Mouse (Mus musculus): ENCODE results near the gene Dusp1. TPM values are rescaled to one million over a fixed set of nuclear protein-coding genes. Genes with fewer than 3 reads are reported as not detected.

Dusp1 gene
- polyA plus RNA-seq, 1 experiment from 2014 or later, result 36.9 TPM

GRCm38 (mm10) chr17:26578771-26579170, 16.8 kb upstream of the Dusp1 start:
- no peak for ATAC-seq (ENCODE audit: insufficient number of reproducible peaks, insufficient read depth, low FRiP score, low read depth)
- 91% methylated on average over 11 of the region's 11 CpGs for WGBS
- Histone ChIP-seq H3K4me1 (ENCODE audit: control insufficient read depth in 2 of 2, insufficient read depth in 2 of 2, low read length in 2 of 2) (peaks cover 58 to 84% of the 10 kb centered on the region in 2 experiments), H3K9ac (ENCODE audit: low read length) (no peak overlapping the region), H3K4me2 (ENCODE audit: low read length) (no peak overlapping the region), H3K27me3 (ENCODE audit: control insufficient read depth, insufficient read depth, low read length) (no peaks in the 10 kb centered on the region), H3K27ac (replicated peaks in 1 of 2; ENCODE audit: control insufficient read depth in 1 of 2, insufficient read depth in 1 of 2, low read depth in 2 of 2, low read length in 2 of 2) (no peak overlapping the region), H3K4me3 (ENCODE audit: control insufficient read depth in 1 of 2, insufficient read depth in 1 of 2, low read depth in 1 of 2, low read length in 2 of 2) (no peak overlapping the region), H3K36me3 (ENCODE audit: control insufficient read depth, insufficient read depth, low read length) (peaks cover 21% of the 10 kb centered on the region; the same call in 1 of the 2 replicates), H3K9me3 (ENCODE audit: control insufficient read depth, low read length) (no peaks in the 10 kb centered on the region)

- Histone ChIP-seq H3K4me1 (ENCODE audit: control insufficient read depth in 2 of 2, insufficient read depth in 2 of 2, low read length in 2 of 2) (peaks cover 55 to 82% of the 10 kb centered on the region in 2 experiments), H3K27ac (replicated peaks in 1 of 2; ENCODE audit: control insufficient read depth in 1 of 2, insufficient read depth in 1 of 2, low read depth in 2 of 2, low read length in 2 of 2) (peak overlapping the region in 1 of 2 experiments; percentile 11; a peak in 1 of 4 replicates), H3K4me3 (ENCODE audit: control insufficient read depth in 1 of 2, insufficient read depth in 1 of 2, low read depth in 1 of 2, low read length in 2 of 2) (no peak overlapping the region), H3K4me2 (ENCODE audit: low read length) (no peak overlapping the region), H3K9ac (ENCODE audit: low read length) (peak overlapping the region; percentile 28), H3K9me3 (ENCODE audit: control insufficient read depth, low read length) (no peaks in the 10 kb centered on the region), H3K27me3 (ENCODE audit: control insufficient read depth, insufficient read depth, low read length) (no peaks in the 10 kb centered on the region), H3K36me3 (ENCODE audit: control insufficient read depth, insufficient read depth, low read length) (peaks cover 21% of the 10 kb centered on the region; the same call in 1 of the 2 replicates)
- no peak for ATAC-seq (ENCODE audit: insufficient number of reproducible peaks, insufficient read depth, low FRiP score, low read depth)
- WGBS, result 71% methylated on average over 7 of the region's 7 CpGs
Observed at GRCm38 (mm10) chr17:26578162-26578561, 16.2 kb upstream of the Dusp1 start.

GRCm38 (mm10) chr17:26577309-26577708, 15.4 kb upstream of the Dusp1 start:
- Histone ChIP-seq H3K4me3 (ENCODE audit: control insufficient read depth in 1 of 2, insufficient read depth in 1 of 2, low read depth in 1 of 2, low read length in 2 of 2) (no peak overlapping the region), H3K27ac (replicated peaks in 1 of 2; ENCODE audit: control insufficient read depth in 1 of 2, insufficient read depth in 1 of 2, low read depth in 2 of 2, low read length in 2 of 2) (peak overlapping the region; percentile 14 to 68; a peak in 2 of 4 replicates), H3K36me3 (ENCODE audit: control insufficient read depth, insufficient read depth, low read length) (peaks cover 24% of the 10 kb centered on the region), H3K9ac (ENCODE audit: low read length) (no peak overlapping the region), H3K4me1 (ENCODE audit: control insufficient read depth in 2 of 2, insufficient read depth in 2 of 2, low read length in 2 of 2) (peaks cover 47 to 73% of the 10 kb centered on the region in 2 experiments), H3K9me3 (ENCODE audit: control insufficient read depth, low read length) (no peaks in the 10 kb centered on the region), H3K4me2 (ENCODE audit: low read length) (no peak overlapping the region), H3K27me3 (ENCODE audit: control insufficient read depth, insufficient read depth, low read length) (no peaks in the 10 kb centered on the region)
- ATAC-seq (ENCODE audit: insufficient number of reproducible peaks, insufficient read depth, low FRiP score, low read depth), result no peak
- 40% methylated on average over 11 of the region's 11 CpGs for WGBS

GRCm38 (mm10) chr17:26576833-26577232, 14.9 kb upstream of the Dusp1 start:
- ATAC-seq (ENCODE audit: insufficient number of reproducible peaks, insufficient read depth, low FRiP score, low read depth), result no peak

GRCm38 (mm10) chr17:26575786-26576690, 14.1 kb upstream of the Dusp1 start:
- Histone ChIP-seq H3K27ac (replicated peaks in 1 of 2; ENCODE audit: control insufficient read depth in 1 of 2, insufficient read depth in 1 of 2, low read depth in 2 of 2, low read length in 2 of 2) (peak overlapping the region in 1 of 2 experiments; percentile 68; a peak in 1 of 4 replicates), H3K9ac (ENCODE audit: low read length) (peak overlapping the region; percentile 44), H3K36me3 (ENCODE audit: control insufficient read depth, insufficient read depth, low read length) (peaks cover 23% of the 10 kb centered on the region), H3K4me1 (ENCODE audit: control insufficient read depth in 2 of 2, insufficient read depth in 2 of 2, low read length in 2 of 2) (peaks cover 51 to 71% of the 10 kb centered on the region in 2 experiments), H3K9me3 (ENCODE audit: control insufficient read depth, low read length) (no peaks in the 10 kb centered on the region), H3K27me3 (ENCODE audit: control insufficient read depth, insufficient read depth, low read length) (no peaks in the 10 kb centered on the region), H3K4me3 (ENCODE audit: control insufficient read depth in 1 of 2, insufficient read depth in 1 of 2, low read depth in 1 of 2, low read length in 2 of 2) (no peak overlapping the region), H3K4me2 (ENCODE audit: low read length) (no peak overlapping the region)
- WGBS, result 73% methylated on average over 12 of the region's 12 CpGs
- no peak for ATAC-seq (ENCODE audit: insufficient number of reproducible peaks, insufficient read depth, low FRiP score, low read depth)

More at GRCm38 (mm10) chr17:26576833-26577232, 14.9 kb upstream of the Dusp1 start:
- Histone ChIP-seq H3K4me2 (ENCODE audit: low read length) (no peak overlapping the region), H3K4me3 (ENCODE audit: control insufficient read depth in 1 of 2, insufficient read depth in 1 of 2, low read depth in 1 of 2, low read length in 2 of 2) (no peak overlapping the region), H3K9me3 (ENCODE audit: control insufficient read depth, low read length) (no peaks in the 10 kb centered on the region), H3K4me1 (ENCODE audit: control insufficient read depth in 2 of 2, insufficient read depth in 2 of 2, low read length in 2 of 2) (peaks cover 47 to 69% of the 10 kb centered on the region in 2 experiments), H3K27ac (replicated peaks in 1 of 2; ENCODE audit: control insufficient read depth in 1 of 2, insufficient read depth in 1 of 2, low read depth in 2 of 2, low read length in 2 of 2) (peak overlapping the region; percentile 14 to 68; a peak in 2 of 4 replicates), H3K36me3 (ENCODE audit: control insufficient read depth, insufficient read depth, low read length) (peaks cover 28% of the 10 kb centered on the region), H3K27me3 (ENCODE audit: control insufficient read depth, insufficient read depth, low read length) (no peaks in the 10 kb centered on the region), H3K9ac (ENCODE audit: low read length) (peak overlapping the region; percentile 35)
- 43% methylated on average over 7 of the region's 7 CpGs for WGBS

GRCm38 (mm10) chr17:26574701-26575100, 12.8 kb upstream of the Dusp1 start:
- 72% methylated on average over 5 of the region's 5 CpGs for WGBS
- Histone ChIP-seq H3K36me3 (ENCODE audit: control insufficient read depth, insufficient read depth, low read length) (peaks cover 30% of the 10 kb centered on the region), H3K27me3 (ENCODE audit: control insufficient read depth, insufficient read depth, low read length) (no peaks in the 10 kb centered on the region), H3K4me1 (ENCODE audit: control insufficient read depth in 2 of 2, insufficient read depth in 2 of 2, low read length in 2 of 2) (peaks cover 52 to 69% of the 10 kb centered on the region in 2 experiments), H3K9ac (ENCODE audit: low read length) (no peak overlapping the region), H3K27ac (replicated peaks in 1 of 2; ENCODE audit: control insufficient read depth in 1 of 2, insufficient read depth in 1 of 2, low read depth in 2 of 2, low read length in 2 of 2) (no peak overlapping the region), H3K4me3 (ENCODE audit: control insufficient read depth in 1 of 2, insufficient read depth in 1 of 2, low read depth in 1 of 2, low read length in 2 of 2) (no peak overlapping the region), H3K4me2 (ENCODE audit: low read length) (no peak overlapping the region), H3K9me3 (ENCODE audit: control insufficient read depth, low read length) (no peaks in the 10 kb centered on the region)
- no peak for ATAC-seq (ENCODE audit: insufficient number of reproducible peaks, insufficient read depth, low FRiP score, low read depth)

- H3K4me3 ChIP-seq (ENCODE audit: control insufficient read depth in 1 of 2, insufficient read depth in 1 of 2, low read depth in 1 of 2, low read length in 2 of 2), result no peak overlapping the region
- peak overlapping the region; percentile 36 to 48; a peak in 2 of 4 replicates for H3K27ac ChIP-seq (replicated peaks in 1 of 2; ENCODE audit: control insufficient read depth in 1 of 2, insufficient read depth in 1 of 2, low read depth in 2 of 2, low read length in 2 of 2)
- no peaks in the 10 kb centered on the region for H3K9me3 ChIP-seq (ENCODE audit: control insufficient read depth, low read length)
- peaks cover 46 to 63% of the 10 kb centered on the region in 2 experiments for H3K4me1 ChIP-seq (ENCODE audit: control insufficient read depth in 2 of 2, insufficient read depth in 2 of 2, low read length in 2 of 2)
- ATAC-seq (ENCODE audit: insufficient number of reproducible peaks, insufficient read depth, low FRiP score, low read depth), result no peak
- WGBS, result 50% methylated on average over 11 of the region's 11 CpGs
- H3K9ac ChIP-seq (ENCODE audit: low read length), result 0 out of 2 replicates have a peak overlapping the region, but pooled peaks have one; percentile 16
- peaks cover 36% of the 10 kb centered on the region for H3K36me3 ChIP-seq (ENCODE audit: control insufficient read depth, insufficient read depth, low read length)
- no peak overlapping the region for H3K4me2 ChIP-seq (ENCODE audit: low read length)
- H3K27me3 ChIP-seq (ENCODE audit: control insufficient read depth, insufficient read depth, low read length), result no peaks in the 10 kb centered on the region
Observed at GRCm38 (mm10) chr17:26574118-26574517, 12.2 kb upstream of the Dusp1 start.

All from heart, embryonic 14.5 days (tissue).